Mouse (Mus musculus) limb, embryonic 13.5 days (tissue): Measurements from ENCODE around the gene Neu1. TPM values are rescaled to one million over a fixed set of nuclear protein-coding genes. Genes with fewer than 3 reads are reported as not detected.

Source experiments
- ATAC-seq: fragments of 200-750 bp; cut with Nextera tagmentation; 2 replicates; pipeline ENCODE4 v1.8.0; 2017; ENCODE audit warnings: low read depth, moderate number of reproducible peaks, moderate TSS enrichment; ENCODE audit not compliant: low FRiP score
- H3K27ac ChIP-seq: fragments of 300-500 bp; sonication (generic); 2 replicates; pipeline ENCODE4 v1.5.1; 2015; ENCODE audit warnings: inconsistent platforms, mild to moderate bottlenecking, moderate library complexity
- H3K27me3 ChIP-seq: fragments of 300-500 bp; sonication (generic); 2 replicates; pipeline ENCODE4 v1.6.1; 2015; ENCODE audit warnings: mild to moderate bottlenecking, inconsistent platforms
- H3K36me3 ChIP-seq: fragments of 300-500 bp; sonication (generic); 2 replicates; pipeline ENCODE4 v1.6.1; 2015; ENCODE audit warnings: inconsistent platforms, mild to moderate bottlenecking, moderate library complexity
- H3K4me1 ChIP-seq: fragments of 300-500 bp; sonication (generic); 2 replicates; pipeline ENCODE4 v1.6.1; 2015; ENCODE audit warnings: inconsistent platforms
- H3K4me2 ChIP-seq: fragments of 300-500 bp; sonication (generic); replicated peaks from 2 replicates; pipeline ENCODE4 v1.6.1; 2015; ENCODE audit warnings: inconsistent platforms, mild to moderate bottlenecking, moderate library complexity
- H3K4me3 ChIP-seq: fragments of 300-500 bp; sonication (generic); 2 replicates; pipeline ENCODE4 v1.5.1; 2015; ENCODE audit warnings: moderate library complexity, mild to moderate bottlenecking, inconsistent platforms
- H3K9ac ChIP-seq: fragments of 300-500 bp; sonication (generic); 2 replicates; pipeline ENCODE4 v1.6.1; 2015; ENCODE audit warnings: mild to moderate bottlenecking, inconsistent platforms
- H3K9me3 ChIP-seq: fragments of 300-500 bp; sonication (generic); 2 replicates; pipeline ENCODE4 v1.6.1; 2016; ENCODE audit warnings: inconsistent platforms
- WGBS: fragments of 180-500 bp; shearing (Covaris S2); methylation state at CpG from one replicate; pipeline ENCODE4 v1.1.7; 2015; 5-methylcytosine and 5-hydroxymethylcytosine counted together
- polyA plus RNA-seq: library from polyadenylated mRNA; unstranded; fragments of >200 nt; fragmentation: Nextera tagmentation; extraction: Ambion mirVana; gene quantifications from 2 replicates; pipeline ENCODE4 v1.2.1, GENCODE M21; 2015

Neu1 gene
- polyA plus RNA-seq, 1 experiment from 2014 or later: 20.0 TPM

DNA sequence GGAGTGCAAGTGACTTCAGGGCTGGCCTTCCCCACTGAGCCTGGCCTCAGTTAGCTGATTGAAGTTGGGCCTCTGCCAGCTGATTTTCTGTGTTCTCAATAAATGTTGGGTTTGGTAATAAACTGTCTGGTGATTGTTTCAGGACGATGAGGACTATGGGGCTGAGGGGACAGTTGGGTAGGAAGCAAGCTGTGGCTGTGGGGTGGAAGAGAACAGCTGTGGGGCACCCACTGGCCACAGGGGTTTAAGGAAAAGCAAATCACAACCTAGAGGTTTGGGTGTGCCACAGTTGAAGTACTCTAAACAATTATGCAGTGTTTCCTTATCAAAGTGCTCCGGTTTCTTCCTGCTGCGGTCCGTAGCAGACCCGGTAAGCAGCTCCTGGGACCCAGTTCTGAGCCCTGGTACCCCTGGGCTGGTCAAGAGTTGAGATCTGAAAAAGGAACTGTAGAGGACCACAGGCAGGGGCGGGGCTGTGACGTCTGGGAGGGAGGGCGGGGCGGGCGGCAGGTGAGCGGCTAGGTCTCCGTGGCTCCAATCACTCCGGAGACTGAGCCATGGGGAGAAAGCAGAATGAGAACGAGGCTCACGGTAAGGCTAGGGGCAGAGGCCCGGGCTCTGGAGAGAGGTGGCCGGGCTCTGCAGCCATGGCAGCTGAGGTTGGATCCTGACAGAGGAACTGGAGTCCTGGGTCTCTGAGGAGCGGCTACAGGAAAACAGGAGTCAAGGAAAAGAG lies 17.0 kb upstream of the Neu1 start, which contains the start of gene Slc44a4:
TSS of gene Slc44a4 (plus strand) at position 537 of the 736 bp plus-strand sequence.
- H3K27ac ChIP-seq: no peak within 1 kb of the TSS
- no peaks in the 10 kb centered on the region for H3K27me3 ChIP-seq
- no peaks in the 10 kb centered on the region for H3K9me3 ChIP-seq
- no peak within 1 kb of the TSS for H3K4me3 ChIP-seq
- peak within 1 kb of the TSS; percentile 39; the same call in 1 of the 2 replicates for H3K9ac ChIP-seq
- ATAC-seq: no peak
- 35% methylated on average over 18 of the region's 18 CpGs for WGBS
- peaks cover 17% of the 10 kb centered on the region for H3K4me1 ChIP-seq
- H3K4me2 ChIP-seq: no peak within 1 kb of the TSS
- H3K36me3 ChIP-seq: peaks cover 51% of the 10 kb centered on the region

DNA sequence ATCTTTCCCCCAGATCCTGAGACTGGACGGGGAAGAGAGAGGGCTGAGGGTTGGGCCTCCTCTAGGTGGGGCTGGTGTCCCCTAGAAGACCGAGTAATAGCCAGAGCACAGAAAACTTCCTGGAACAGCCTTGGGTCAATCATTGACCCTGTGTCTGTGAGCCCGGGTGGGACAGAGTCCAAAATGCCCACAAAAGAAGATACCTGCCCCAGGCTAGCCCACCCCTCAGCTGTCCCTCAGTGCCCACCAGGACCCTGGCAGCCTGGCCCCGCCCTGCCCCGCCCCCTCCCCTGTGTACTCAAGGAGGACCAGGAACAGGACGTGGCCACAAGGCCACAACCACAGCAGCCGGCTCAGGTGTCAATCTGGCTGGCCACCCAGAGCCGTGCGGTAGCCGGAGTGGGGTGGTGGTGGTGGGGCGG lies 15.6 kb upstream of the Neu1 start:
- peak; percentile 48; the same call in 1 of the 2 replicates for ATAC-seq
- Histone ChIP-seq H3K4me2 (no peak overlapping the region), H3K9me3 (no peaks in the 10 kb centered on the region), H3K9ac (peak overlapping the region; percentile 39; the same call in 1 of the 2 replicates), H3K4me1 (peaks cover 17% of the 10 kb centered on the region), H3K4me3 (no peak overlapping the region), H3K27me3 (no peaks in the 10 kb centered on the region), H3K36me3 (peaks cover 38% of the 10 kb centered on the region), H3K27ac (no peak overlapping the region)
- WGBS: 14% methylated on average over 11 of the region's 11 CpGs

GRCm38 (mm10) chr17:34916316-34916715 lies 14.7 kb upstream of the Neu1 start:
- H3K4me2 ChIP-seq: no peak overlapping the region
- no peak overlapping the region for H3K9ac ChIP-seq
- peaks cover 29% of the 10 kb centered on the region for H3K36me3 ChIP-seq
- H3K4me3 ChIP-seq: no peak overlapping the region
- H3K9me3 ChIP-seq: no peaks in the 10 kb centered on the region
- peaks cover 17% of the 10 kb centered on the region for H3K4me1 ChIP-seq
- 82% methylated on average over 5 of the region's 5 CpGs for WGBS
- no peak for ATAC-seq
- H3K27ac ChIP-seq: no peak overlapping the region
- no peaks in the 10 kb centered on the region for H3K27me3 ChIP-seq

GRCm38 (mm10) chr17:34917188-34917587 lies 13.9 kb upstream of the Neu1 start:
- Histone ChIP-seq H3K36me3 (peaks cover 20% of the 10 kb centered on the region), H3K4me3 (no peak overlapping the region), H3K27me3 (no peaks in the 10 kb centered on the region), H3K4me2 (no peak overlapping the region), H3K9me3 (no peaks in the 10 kb centered on the region), H3K27ac (no peak overlapping the region), H3K9ac (no peak overlapping the region), H3K4me1 (peaks cover 17% of the 10 kb centered on the region)
- ATAC-seq: no peak
- WGBS: 80% methylated on average over 9 of the region's 9 CpGs

DNA sequence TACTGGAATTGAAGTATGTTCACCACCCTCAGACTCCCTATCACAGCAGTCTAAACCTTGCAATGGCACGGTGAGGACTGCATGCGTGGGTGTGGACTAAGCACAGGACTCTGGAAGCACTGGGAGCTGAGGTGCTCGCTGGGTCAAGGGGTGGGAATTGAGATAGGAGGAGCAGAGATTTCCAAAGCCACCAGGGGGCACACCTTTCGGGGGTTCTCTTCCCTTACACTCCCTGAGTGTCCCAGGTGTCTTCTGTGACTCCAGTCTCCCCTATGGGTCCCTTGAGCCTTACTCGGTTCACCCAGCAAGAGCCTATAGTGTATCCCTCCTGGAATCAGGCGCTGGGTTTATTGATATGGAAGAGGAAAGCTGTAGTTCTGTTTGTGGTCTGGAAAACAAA lies 8.1 kb upstream of the Neu1 start:
- no peak overlapping the region for H3K27ac ChIP-seq
- no peaks in the 10 kb centered on the region for H3K9me3 ChIP-seq
- ATAC-seq: no peak
- no peaks in the 10 kb centered on the region for H3K27me3 ChIP-seq
- H3K4me2 ChIP-seq: no peak overlapping the region
- WGBS: 46% methylated on average over 6 of the region's 6 CpGs
- no peaks in the 10 kb centered on the region for H3K4me1 ChIP-seq
- H3K4me3 ChIP-seq: no peak overlapping the region
- no peak overlapping the region for H3K9ac ChIP-seq
- H3K36me3 ChIP-seq: no peaks in the 10 kb centered on the region

GRCm38 (mm10) chr17:34924258-34924657 lies 6.8 kb upstream of the Neu1 start:
- Histone ChIP-seq H3K9ac (no peak overlapping the region), H3K27ac (no peak overlapping the region), H3K4me1 (no peaks in the 10 kb centered on the region), H3K9me3 (no peaks in the 10 kb centered on the region), H3K4me3 (no peak overlapping the region), H3K4me2 (no peak overlapping the region), H3K36me3 (no peaks in the 10 kb centered on the region), H3K27me3 (no peaks in the 10 kb centered on the region)
- no peak for ATAC-seq
- WGBS: 67% methylated on average over 4 of the region's 5 CpGs

- Histone ChIP-seq H3K9ac (no peak overlapping the region), H3K4me2 (no peak overlapping the region), H3K27ac (no peak overlapping the region), H3K27me3 (no peaks in the 10 kb centered on the region), H3K4me1 (peaks cover 10% of the 10 kb centered on the region), H3K36me3 (no peaks in the 10 kb centered on the region), H3K9me3 (no peaks in the 10 kb centered on the region), H3K4me3 (no peak overlapping the region)
- ATAC-seq: no peak
- WGBS: 84% methylated on average over 18 of the region's 18 CpGs
Measured at GRCm38 (mm10) chr17:34927306-34928019, 3.6 kb upstream of the Neu1 start.

- Histone ChIP-seq H3K27ac (no peak overlapping the region), H3K4me3 (no peak overlapping the region), H3K9me3 (no peaks in the 10 kb centered on the region), H3K36me3 (peaks cover 3% of the 10 kb centered on the region; the same call in 1 of the 2 replicates), H3K27me3 (no peaks in the 10 kb centered on the region), H3K4me1 (peaks cover 11% of the 10 kb centered on the region), H3K4me2 (no peak overlapping the region), H3K9ac (no peak overlapping the region)
- 68% methylated on average over 4 of the region's 4 CpGs for WGBS
- no peak for ATAC-seq
Measured at GRCm38 (mm10) chr17:34928841-34929240, 2.2 kb upstream of the Neu1 start.

- Histone ChIP-seq H3K9me3 (no peaks in the 10 kb centered on the region), H3K9ac (peak overlapping the region; percentile 84), H3K4me2 (peak overlapping the region; percentile 99), H3K36me3 (peaks cover 18% of the 10 kb centered on the region), H3K4me3 (peak overlapping the region; percentile 77), H3K4me1 (peaks cover 11% of the 10 kb centered on the region), H3K27me3 (no peaks in the 10 kb centered on the region), H3K27ac (no peak overlapping the region)
- ATAC-seq: no peak
- WGBS: 12% methylated on average over 14 of the region's 14 CpGs
Measured at GRCm38 (mm10) chr17:34931735-34932098, 664 bp downstream of the Neu1 start.

GRCm38 (mm10) chr17:34932287-34932686 lies 1.2 kb downstream of the Neu1 start:
- H3K36me3 ChIP-seq: peaks cover 18% of the 10 kb centered on the region
- 83% methylated on average over 8 of the region's 8 CpGs for WGBS
- ATAC-seq: no peak
- no peaks in the 10 kb centered on the region for H3K9me3 ChIP-seq
- H3K4me2 ChIP-seq: peak overlapping the region; percentile 99
- H3K4me1 ChIP-seq: peaks cover 11% of the 10 kb centered on the region
- H3K4me3 ChIP-seq: peak overlapping the region; percentile 77
- H3K27me3 ChIP-seq: no peaks in the 10 kb centered on the region
- peak overlapping the region; percentile 84 for H3K9ac ChIP-seq
- H3K27ac ChIP-seq: no peak overlapping the region

GRCm38 (mm10) chr17:34934031-34934430 lies 3.0 kb downstream of the Neu1 start:
- H3K4me2 ChIP-seq: no peak overlapping the region
- H3K4me1 ChIP-seq: peaks cover 11% of the 10 kb centered on the region
- H3K9me3 ChIP-seq: no peaks in the 10 kb centered on the region
- H3K9ac ChIP-seq: no peak overlapping the region; the same call in 1 of the 2 replicates
- H3K27ac ChIP-seq: no peak overlapping the region
- no peak overlapping the region for H3K4me3 ChIP-seq
- no peaks in the 10 kb centered on the region for H3K27me3 ChIP-seq
- no peak for ATAC-seq
- 69% methylated on average over 24 of the region's 24 CpGs for WGBS
- H3K36me3 ChIP-seq: peaks cover 18% of the 10 kb centered on the region

GRCm38 (mm10) chr17:34934830-34935229 lies 3.8 kb downstream of the Neu1 start:
- Histone ChIP-seq H3K4me3 (no peak overlapping the region), H3K9ac (peak overlapping the region; percentile 36; the same call in 1 of the 2 replicates), H3K36me3 (peaks cover 18% of the 10 kb centered on the region), H3K27ac (no peak overlapping the region), H3K9me3 (no peaks in the 10 kb centered on the region), H3K4me2 (no peak overlapping the region), H3K27me3 (no peaks in the 10 kb centered on the region), H3K4me1 (peaks cover 11% of the 10 kb centered on the region)
- WGBS: 49% methylated on average over 8 of the region's 8 CpGs
- ATAC-seq: no peak
